Mouse (Mus musculus) neural tube, embryonic 14.5 days (tissue): ENCODE measurements around the gene Ascc3. TPM values are rescaled to one million over a fixed set of nuclear protein-coding genes. Genes with fewer than 3 reads are reported as not detected.

Experiments
- ATAC-seq: fragments of 200-750 bp; cut with Nextera tagmentation; 2 replicates; pipeline ENCODE4 v1.8.0; 2017; ENCODE audit warnings: low read depth, mild to moderate bottlenecking, moderate TSS enrichment, moderate library complexity
- H3K27ac ChIP-seq: fragments of 300-500 bp; sonication (generic); 2 replicates; pipeline ENCODE4 v1.5.1; 2014; ENCODE audit warnings: low read depth, mild to moderate bottlenecking, control low read depth, low read length, moderate library complexity, mixed read lengths
- H3K27me3 ChIP-seq: fragments of 300-500 bp; sonication (generic); 2 replicates; pipeline ENCODE4 v1.6.1; 2014; ENCODE audit warnings: low read length; ENCODE audit not compliant: control insufficient read depth, insufficient read depth
- H3K36me3 ChIP-seq: fragments of 300-500 bp; sonication (generic); 2 replicates; pipeline ENCODE4 v1.6.1; 2014; ENCODE audit warnings: low read length, mixed read lengths; ENCODE audit not compliant: control insufficient read depth, insufficient read depth
- H3K4me1 ChIP-seq: fragments of 300-500 bp; sonication (generic); 2 replicates; pipeline ENCODE4 v1.6.1; 2014; ENCODE audit warnings: low read length; ENCODE audit not compliant: control insufficient read depth, insufficient read depth
- H3K4me2 ChIP-seq: fragments of 300-500 bp; sonication (generic); 2 replicates; pipeline ENCODE4 v1.6.1; 2014; ENCODE audit warnings: mild to moderate bottlenecking, low read depth, low read length, control low read depth
- H3K4me3 ChIP-seq: fragments of 300-500 bp; sonication (generic); 2 replicates; pipeline ENCODE4 v1.5.1; 2014; ENCODE audit warnings: low read depth, low read length, control low read depth, mixed read lengths
- H3K9ac ChIP-seq: fragments of 300-500 bp; sonication (generic); replicated peaks from 2 replicates; pipeline ENCODE4 v1.6.1; 2014; ENCODE audit warnings: low read depth, mild to moderate bottlenecking, control low read depth, low read length, mixed read lengths
- H3K9me3 ChIP-seq: fragments of 300-500 bp; sonication (generic); 2 replicates; pipeline ENCODE4 v1.6.1; 2016; ENCODE audit warnings: low read length; ENCODE audit not compliant: control insufficient read depth
- WGBS: fragments of 180-500 bp; shearing (Covaris S2); extraction: QIAGEN DNeasy Blood & Tissue Kit; methylation state at CpG from one replicate; pipeline ENCODE4 v1.1.7; 2014; 5-methylcytosine and 5-hydroxymethylcytosine counted together
- polyA plus RNA-seq: library from polyadenylated mRNA; unstranded; fragments of >200 nt; fragmentation: Nextera tagmentation; extraction: Ambion mirVana; gene quantifications from 2 replicates; pipeline ENCODE4 v1.2.1, GENCODE M21; 2014

Gene Ascc3
- polyA plus RNA-seq, result 22.6 and 25.3 TPM in 2 replicates

DNA sequence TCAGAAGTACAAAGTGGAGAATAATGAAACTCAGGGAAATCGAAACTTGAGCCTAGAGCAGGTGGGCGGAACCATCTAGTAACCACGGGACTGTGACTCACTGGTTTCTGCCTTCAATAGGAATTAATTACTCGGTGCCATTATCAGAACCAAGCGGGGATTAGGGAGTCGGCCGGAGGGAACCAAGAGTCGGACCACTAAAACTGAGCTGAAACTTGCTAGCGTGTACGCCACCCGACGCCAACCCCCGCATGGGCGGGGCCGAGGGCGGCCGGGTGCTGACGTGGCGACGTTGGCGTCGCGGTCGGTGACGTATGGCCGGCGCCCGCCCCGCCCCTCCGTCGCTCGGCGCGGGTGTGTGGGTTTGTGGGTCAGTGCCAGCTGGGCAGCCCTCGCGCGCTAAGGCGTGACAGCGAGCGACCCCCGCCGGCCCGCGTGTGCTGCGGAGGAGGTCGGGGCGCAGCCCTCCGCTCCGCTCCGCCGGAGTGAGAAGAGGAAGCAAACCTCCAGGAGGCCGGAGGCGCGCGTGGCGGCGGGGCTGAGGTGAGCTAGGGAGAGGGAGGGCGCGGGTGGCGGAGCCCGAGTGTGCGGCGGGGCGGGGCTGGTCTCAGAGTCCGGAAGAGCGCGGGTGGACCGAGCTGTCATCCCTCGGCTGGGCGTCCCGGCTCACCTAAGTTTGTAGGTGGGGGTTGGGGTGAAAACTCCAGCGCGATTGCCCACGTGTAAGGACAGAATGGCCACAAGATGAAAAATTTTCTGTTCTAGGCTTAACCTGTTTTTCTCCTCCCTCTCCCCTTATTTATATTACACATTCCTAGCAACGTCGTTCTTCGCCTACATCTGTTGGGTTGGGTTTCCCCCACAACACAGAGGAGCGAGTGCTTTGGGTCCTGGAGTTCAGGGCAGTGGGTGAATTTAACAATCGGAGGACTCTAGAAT, at the start of gene Ascc3:
Gene Ascc3, plus strand, starts transcription at position 315 of the 939 bp plus-strand sequence.
- H3K36me3 ChIP-seq, result no peaks in the 10 kb centered on the region
- no peaks in the 10 kb centered on the region for H3K9me3 ChIP-seq
- peak; percentile 100 for ATAC-seq
- peak within 1 kb of the TSS; percentile 89 for H3K27ac ChIP-seq
- under 1% methylated on average over 79 of the region's 79 CpGs for WGBS
- H3K9ac ChIP-seq, result peak within 1 kb of the TSS; percentile 91
- H3K4me1 ChIP-seq, result no peaks in the 10 kb centered on the region
- H3K27me3 ChIP-seq, result no peaks in the 10 kb centered on the region
- H3K4me2 ChIP-seq, result peak within 1 kb of the TSS; percentile 72
- H3K4me3 ChIP-seq, result peak within 1 kb of the TSS; percentile 76

DNA sequence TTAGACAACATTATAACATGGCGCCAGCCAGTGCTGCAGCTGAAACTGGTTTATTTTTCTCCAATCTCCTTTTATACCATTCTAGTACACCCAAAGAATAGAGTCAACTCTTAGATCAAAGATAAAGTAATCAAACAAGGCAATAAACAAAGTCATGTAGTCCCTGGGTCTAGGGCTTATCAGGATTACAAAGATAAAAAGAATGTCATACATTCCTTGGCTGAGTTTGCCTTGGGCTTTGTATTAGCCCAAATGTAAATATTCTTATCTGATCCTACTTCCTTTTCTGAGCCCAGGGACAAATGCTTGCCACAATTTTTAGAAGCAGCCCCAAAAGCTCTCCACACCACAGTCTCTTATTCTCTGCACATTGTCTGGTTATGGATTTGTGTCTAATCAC, 7.7 kb upstream of the Ascc3 start:
- no peaks in the 10 kb centered on the region for H3K9me3 ChIP-seq
- WGBS, result 98% methylated on average over 1 of the region's 1 CpGs
- H3K27ac ChIP-seq, result no peak overlapping the region
- H3K4me3 ChIP-seq, result no peak overlapping the region
- no peaks in the 10 kb centered on the region for H3K4me1 ChIP-seq
- H3K27me3 ChIP-seq, result no peaks in the 10 kb centered on the region
- no peak for ATAC-seq
- no peak overlapping the region for H3K9ac ChIP-seq
- H3K4me2 ChIP-seq, result no peak overlapping the region
- H3K36me3 ChIP-seq, result no peaks in the 10 kb centered on the region

DNA sequence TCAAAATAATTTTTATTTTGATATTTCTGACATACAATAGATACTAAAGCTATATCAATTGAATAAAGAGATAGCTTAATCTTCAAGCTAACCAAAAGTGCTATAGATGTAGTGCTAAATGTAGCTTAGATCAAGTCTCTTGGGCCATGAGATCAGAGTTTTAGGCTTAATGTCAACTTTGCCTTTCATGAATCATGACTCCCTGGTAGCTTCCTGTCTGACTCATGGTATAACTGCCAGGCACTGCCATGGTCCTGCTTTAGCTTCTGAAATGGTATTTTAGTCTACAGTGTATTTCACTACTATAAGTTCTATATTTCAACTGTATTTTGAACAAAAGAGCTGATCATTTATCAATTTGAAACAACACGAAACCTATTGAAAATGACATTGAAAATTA, 5.9 kb upstream of the Ascc3 start:
- 90% methylated on average over 1 of the region's 1 CpGs for WGBS
- Histone ChIP-seq H3K4me2 (no peak overlapping the region), H3K9me3 (no peaks in the 10 kb centered on the region), H3K9ac (no peak overlapping the region), H3K27me3 (no peaks in the 10 kb centered on the region), H3K27ac (no peak overlapping the region), H3K4me3 (no peak overlapping the region), H3K36me3 (no peaks in the 10 kb centered on the region), H3K4me1 (no peaks in the 10 kb centered on the region)
- ATAC-seq, result no peak

GRCm38 (mm10) chr10:50593371-50593770, 902 bp downstream of the Ascc3 start:
- WGBS, result 79% methylated on average over 12 of the region's 12 CpGs
- Histone ChIP-seq H3K4me2 (peak overlapping the region; percentile 72), H3K4me1 (no peaks in the 10 kb centered on the region), H3K36me3 (no peaks in the 10 kb centered on the region), H3K27me3 (no peaks in the 10 kb centered on the region), H3K9ac (peak overlapping the region; percentile 91; the same call in 1 of the 2 replicates), H3K4me3 (peak overlapping the region; percentile 76), H3K27ac (no peak overlapping the region), H3K9me3 (no peaks in the 10 kb centered on the region)
- no peak for ATAC-seq

GRCm38 (mm10) chr10:50595340-50595739, 2.9 kb downstream of the Ascc3 start:
- no peak overlapping the region for H3K4me3 ChIP-seq
- no peaks in the 10 kb centered on the region for H3K9me3 ChIP-seq
- H3K36me3 ChIP-seq, result no peaks in the 10 kb centered on the region
- H3K4me2 ChIP-seq, result no peak overlapping the region
- no peaks in the 10 kb centered on the region for H3K27me3 ChIP-seq
- H3K9ac ChIP-seq, result no peak overlapping the region
- no peak overlapping the region for H3K27ac ChIP-seq
- ATAC-seq, result no peak
- no peaks in the 10 kb centered on the region for H3K4me1 ChIP-seq

DNA sequence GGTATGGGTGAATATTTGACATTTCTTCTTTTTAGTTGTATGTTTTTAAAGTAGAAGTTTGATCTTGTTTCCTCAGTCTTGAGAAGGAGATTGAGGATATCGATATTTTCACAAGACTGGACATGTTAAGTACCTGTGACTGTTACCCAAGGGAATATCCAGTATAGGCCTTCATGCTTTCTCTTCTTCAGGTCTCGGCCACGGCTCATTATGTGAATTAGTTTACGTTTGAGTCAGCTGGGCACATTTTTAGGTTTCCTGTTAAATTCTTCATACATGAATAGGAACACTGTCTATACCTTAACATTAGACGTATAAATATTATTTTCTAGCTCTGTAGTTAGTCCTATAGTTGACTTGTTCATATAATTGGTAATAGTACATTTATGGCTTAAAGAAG, 12.4 kb downstream of the Ascc3 start:
- no peak overlapping the region for H3K4me2 ChIP-seq
- H3K4me3 ChIP-seq, result no peak overlapping the region
- WGBS, result 86% methylated on average over 5 of the region's 5 CpGs
- no peak for ATAC-seq
- no peaks in the 10 kb centered on the region for H3K9me3 ChIP-seq
- no peaks in the 10 kb centered on the region for H3K4me1 ChIP-seq
- no peaks in the 10 kb centered on the region for H3K36me3 ChIP-seq
- no peaks in the 10 kb centered on the region for H3K27me3 ChIP-seq
- H3K27ac ChIP-seq, result no peak overlapping the region
- no peak overlapping the region for H3K9ac ChIP-seq

DNA sequence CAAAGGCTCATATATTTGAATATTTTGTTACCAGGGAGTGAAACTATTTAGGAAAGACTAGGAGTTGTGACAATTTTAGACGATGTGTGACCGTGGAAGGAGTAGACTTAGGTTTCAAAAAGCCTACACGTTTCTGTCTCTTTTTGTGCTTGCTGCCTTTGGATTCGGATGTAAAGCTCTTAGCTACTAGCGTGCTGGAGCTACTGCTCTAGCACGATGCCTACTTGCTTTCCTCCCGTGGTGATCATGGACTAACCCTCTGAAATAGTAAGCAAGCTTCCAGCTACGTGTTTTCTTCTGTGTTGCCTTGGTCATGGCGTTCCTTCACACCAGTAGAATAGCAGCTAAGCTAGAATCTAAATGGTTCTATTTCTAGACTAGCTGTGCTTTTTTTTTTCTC, 21.4 kb downstream of the Ascc3 start:
- no peak for ATAC-seq
- Histone ChIP-seq H3K4me2 (no peak overlapping the region), H3K27me3 (no peaks in the 10 kb centered on the region), H3K4me1 (no peaks in the 10 kb centered on the region), H3K27ac (no peak overlapping the region), H3K36me3 (0 out of 2 replicates have a peak, but pooled peaks cover 4% of the 10 kb centered on the region), H3K4me3 (no peak overlapping the region), H3K9ac (no peak overlapping the region), H3K9me3 (no peaks in the 10 kb centered on the region)
- WGBS, result 93% methylated on average over 9 of the region's 9 CpGs

- no peak for ATAC-seq
- Histone ChIP-seq H3K4me2 (no peak overlapping the region), H3K4me3 (no peak overlapping the region), H3K9ac (no peak overlapping the region), H3K4me1 (no peaks in the 10 kb centered on the region), H3K9me3 (no peaks in the 10 kb centered on the region), H3K36me3 (no peaks in the 10 kb centered on the region), H3K27ac (no peak overlapping the region), H3K27me3 (no peaks in the 10 kb centered on the region)
- 54% methylated on average over 1 of the region's 1 CpGs for WGBS
These were observed 33.4 kb downstream of the Ascc3 start for GRCm38 (mm10) chr10:50625874-50626273.

DNA sequence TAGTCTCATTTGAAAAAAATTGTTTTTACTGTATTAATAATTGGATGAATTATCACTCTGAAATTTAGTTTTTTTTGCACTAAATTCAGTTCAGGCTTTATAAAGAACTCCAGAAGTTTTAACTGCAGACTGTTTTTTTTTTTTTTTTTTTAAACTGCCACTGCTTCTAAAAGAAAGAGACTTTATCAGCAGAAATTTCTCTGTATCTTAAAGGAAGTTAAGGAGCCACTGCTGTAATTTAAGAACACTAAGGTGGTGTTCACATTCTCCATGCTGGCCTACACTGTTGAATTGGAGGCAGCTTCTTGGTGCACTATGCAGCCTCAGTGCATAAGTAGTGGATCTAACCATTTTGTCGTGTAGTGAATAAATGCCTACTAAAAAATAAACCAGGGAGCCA, 47.1 kb downstream of the Ascc3 start:
- 76% methylated on average over 1 of the region's 1 CpGs for WGBS
- no peak overlapping the region for H3K27ac ChIP-seq
- no peaks in the 10 kb centered on the region for H3K36me3 ChIP-seq
- no peak overlapping the region for H3K4me3 ChIP-seq
- H3K9ac ChIP-seq, result no peak overlapping the region
- H3K9me3 ChIP-seq, result no peaks in the 10 kb centered on the region
- no peaks in the 10 kb centered on the region for H3K4me1 ChIP-seq
- H3K4me2 ChIP-seq, result no peak overlapping the region
- no peaks in the 10 kb centered on the region for H3K27me3 ChIP-seq
- ATAC-seq, result no peak
